Mouse (Mus musculus): ENCODE measurements around the gene Prpsap1.

DNA sequence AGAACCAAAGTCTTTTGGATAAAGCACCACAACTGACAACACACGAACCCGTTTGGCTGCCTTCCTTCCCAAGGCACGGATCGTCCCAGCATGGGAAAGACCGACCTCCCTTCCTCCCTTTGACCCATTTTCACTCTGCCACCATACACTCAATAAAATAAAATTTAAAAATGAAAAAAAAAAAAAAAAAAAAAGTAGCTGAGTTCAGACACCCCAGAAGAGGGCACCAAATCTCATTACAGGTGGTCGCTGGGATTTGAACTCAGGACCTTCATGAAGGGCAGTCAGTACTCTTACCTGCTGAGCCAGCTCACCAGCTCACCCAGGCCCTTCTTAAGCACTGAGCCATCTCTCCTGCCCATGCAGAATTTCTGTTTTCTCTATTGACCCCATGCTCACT, 5.0 kb upstream of the Prpsap1 start:
- TF ChIP-seq CTCF (IDR thresholded peaks at IDR 0.05; ENCODE audit: borderline replicate concordance, insufficient read depth, low read depth, low read length) = no peak
- TF ChIP-seq POLR2A (IDR thresholded peaks at IDR 0.05; ENCODE audit: borderline replicate concordance, insufficient read depth, low read length) = no peak
